Mouse (Mus musculus) liver, embryonic 14.5 days (tissue): Measurements from ENCODE around the gene Ufc1. TPM values are rescaled to one million over a fixed set of nuclear protein-coding genes. Genes with fewer than 3 reads are reported as not detected.
A peak's percentile ranks its signal among the peaks of the same experiment; 100 is the strongest.

Experiments used
- ATAC-seq: fragments of 200-750 bp; cut with Nextera tagmentation; 2 replicates; pipeline ENCODE4 v1.8.0; 2017; ENCODE audit warnings: moderate number of reproducible peaks, mild to moderate bottlenecking, moderate library complexity; ENCODE audit not compliant: insufficient read depth
- DNase-seq, 3 experiments: peaks; one replicate each; pipeline ENCODE4 v3.0.0-alpha.2; 2012 to 2013; ENCODE audit warnings: low read depth in 3 of 3, low spot score in 3 of 3
- H3K27ac ChIP-seq: fragments of 300-500 bp; sonication (generic); 2 replicates; pipeline ENCODE4 v1.5.1; 2014; ENCODE audit warnings: moderate library complexity, mild to moderate bottlenecking, control low read depth, inconsistent platforms
- H3K27me3 ChIP-seq: fragments of 300-500 bp; sonication (generic); 2 replicates; pipeline ENCODE4 v1.6.1; 2014; ENCODE audit warnings: mild to moderate bottlenecking, low read length, moderate library complexity; ENCODE audit not compliant: control insufficient read depth, insufficient read depth
- H3K36me3 ChIP-seq: fragments of 300-500 bp; sonication (generic); replicated peaks from 2 replicates; pipeline ENCODE4 v1.6.1; 2014; ENCODE audit warnings: low read depth; ENCODE audit not compliant: control insufficient read depth, insufficient read depth
- H3K4me1 ChIP-seq, 2 experiments: fragments of 200-500 bp in 1 of 2; fragments of 300-500 bp in 1 of 2; sonication (generic) in 1 of 2; replicated peaks; 2 replicates each; pipeline ENCODE4 v1.6.1; 2012 to 2014; ENCODE audit warnings: antibody characterized with exemption in 1 of 2, inconsistent platforms in 1 of 2, low read length in 1 of 2; ENCODE audit not compliant: control insufficient read depth in 2 of 2, insufficient read depth in 2 of 2
- H3K4me2 ChIP-seq: fragments of 300-500 bp; sonication (generic); 2 replicates; pipeline ENCODE4 v1.6.1; 2014; ENCODE audit warnings: low read depth, mild to moderate bottlenecking, control low read depth, moderate library complexity
- H3K4me3 ChIP-seq, 2 experiments: fragments of 200-500 bp in 1 of 2; fragments of 300-500 bp in 1 of 2; sonication (generic) in 1 of 2; 2 replicates each; pipeline ENCODE4 v1.5.1; 2012 to 2014; ENCODE audit warnings: low read depth in 2 of 2, low read length in 2 of 2, mild to moderate bottlenecking in 2 of 2, control low read depth in 1 of 2, inconsistent platforms in 1 of 2, moderate library complexity in 1 of 2; ENCODE audit not compliant: insufficient read depth in 1 of 2
- H3K9ac ChIP-seq: fragments of 300-500 bp; sonication (generic); replicated peaks from 2 replicates; pipeline ENCODE4 v1.6.1; 2014; ENCODE audit warnings: mild to moderate bottlenecking, control low read depth, moderate library complexity
- H3K9me3 ChIP-seq: fragments of 300-500 bp; sonication (generic); 2 replicates; pipeline ENCODE4 v1.6.1; 2016; ENCODE audit warnings: low read length, mixed read lengths; ENCODE audit not compliant: control insufficient read depth
- CTCF ChIP-seq: IDR thresholded peaks from 2 replicates; pipeline ENCODE4 v1.5.1; 2016; ENCODE audit warnings: antibody characterized with exemption, low read depth, control low read depth
- EP300 ChIP-seq: IDR thresholded peaks from 2 replicates; pipeline ENCODE4 v1.6.1; 2016; ENCODE audit warnings: antibody characterized with exemption, low read depth
- WGBS: fragments of 180-500 bp; shearing (Covaris S2); extraction: QIAGEN DNeasy Blood & Tissue Kit; methylation state at CpG from one replicate; pipeline ENCODE4 v1.1.7; 2014; ENCODE audit not compliant: insufficient replicate concordance; 5-methylcytosine and 5-hydroxymethylcytosine counted together
- polyA plus RNA-seq, 2 experiments: library from polyadenylated mRNA; depleted of rRNA in 1 of 2; stranded (reverse) in 1 of 2; unstranded in 1 of 2; fragments of >200 nt; fragmentation: Nextera tagmentation in 1 of 2; extraction: Ambion mirVana in 1 of 2; gene quantifications; 2 replicates each; pipeline versions ENCODE4 v1.2.1 to v1.2.3; 2012 to 2014

Ufc1 gene
- polyA plus RNA-seq, 2 experiments = 23.3 to 45.8 TPM

DNA sequence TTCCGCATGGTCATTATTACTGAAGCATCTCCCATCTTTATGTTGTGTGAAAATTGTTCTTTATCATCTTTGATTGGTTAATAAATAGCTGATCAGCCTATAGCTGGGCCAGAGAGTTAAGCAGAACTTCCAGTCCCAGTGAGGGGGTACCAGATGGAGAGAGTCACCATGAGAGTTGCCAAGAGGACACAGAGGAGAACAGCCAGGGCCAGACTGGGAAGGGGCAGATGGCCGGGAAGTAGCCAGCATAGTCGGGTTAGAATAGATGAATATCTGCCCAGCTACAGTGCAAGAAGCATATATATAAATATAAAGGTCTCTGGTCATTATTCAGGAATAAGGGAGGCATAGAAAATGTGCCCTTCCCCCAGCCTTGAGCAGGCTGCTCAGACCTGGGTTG is 3.4 kb upstream of the Ufc1 start:
- H3K36me3 ChIP-seq = no peaks in the 10 kb centered on the region
- H3K4me1 ChIP-seq = peaks cover 3 to 11% of the 10 kb centered on the region in 2 experiments
- no peak overlapping the region for H3K4me3 ChIP-seq
- peaks cover 12% of the 10 kb centered on the region for H3K27me3 ChIP-seq
- no peak overlapping the region for H3K4me2 ChIP-seq
- no peak overlapping the region for H3K27ac ChIP-seq
- DNase-seq (no peak), ATAC-seq (no peak)
- whole genome bisulfite sequencing = 52% methylated on average over 3 of the region's 3 CpGs
- TF ChIP-seq CTCF (no peak), EP300 (no peak)
- no peak overlapping the region for H3K9ac ChIP-seq
- no peaks in the 10 kb centered on the region for H3K9me3 ChIP-seq

DNA sequence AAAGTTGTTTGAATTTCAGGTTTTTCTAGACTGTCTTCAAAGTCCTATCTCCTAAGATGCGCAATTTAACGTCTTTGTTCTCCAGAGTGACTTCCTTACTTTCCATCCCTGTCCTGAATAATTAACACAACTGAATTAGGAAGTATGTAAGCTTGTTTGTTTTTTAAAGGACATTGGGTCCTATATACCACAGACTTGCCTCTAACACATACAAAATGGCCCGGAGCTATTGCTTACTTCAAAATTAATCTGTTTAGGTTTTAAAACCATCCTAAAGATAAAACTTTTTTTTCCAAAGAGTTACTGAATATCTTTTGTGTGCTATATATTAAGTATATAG is 209 bp upstream of the Ufc1 start:
- H3K36me3 ChIP-seq = no peaks in the 10 kb centered on the region
- peaks cover 13 to 24% of the 10 kb centered on the region in 2 experiments for H3K4me1 ChIP-seq
- H3K4me2 ChIP-seq = peak overlapping the region; percentile 76
- WGBS = 10% methylated on average over 3 of the region's 3 CpGs
- DNase-seq (no peak), ATAC-seq (0 out of 2 replicates have a peak, but pooled peaks have one; percentile 2)
- peak overlapping the region; percentile 94 to 99 for H3K4me3 ChIP-seq
- peak overlapping the region; percentile 95 for H3K9ac ChIP-seq
- no peaks in the 10 kb centered on the region for H3K9me3 ChIP-seq
- peak overlapping the region; percentile 88 for H3K27ac ChIP-seq
- TF ChIP-seq CTCF = no peak
- no peak for TF ChIP-seq EP300
- H3K27me3 ChIP-seq = peaks cover 12% of the 10 kb centered on the region

DNA sequence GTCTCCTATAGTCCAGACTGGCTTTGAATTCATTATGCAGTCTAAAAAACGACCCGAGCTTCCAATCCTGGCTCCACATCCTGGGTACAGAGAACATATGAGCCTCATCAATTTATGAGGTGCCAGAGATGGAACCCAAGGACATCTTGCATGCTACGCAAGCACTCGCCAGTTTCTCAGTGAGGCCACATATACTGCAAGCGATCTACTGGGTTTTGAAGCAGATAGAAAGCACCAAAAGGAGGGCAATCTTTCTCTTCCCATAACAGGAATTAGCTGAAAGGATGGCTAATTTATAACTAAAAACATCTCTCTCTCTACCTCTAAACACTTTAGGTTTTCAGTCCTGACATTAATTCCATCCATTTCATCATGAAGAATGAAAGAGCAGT is 922 bp downstream of the Ufc1 start:
- H3K9ac ChIP-seq = peak overlapping the region; percentile 95
- peak overlapping the region; percentile 94 to 99 for H3K4me3 ChIP-seq
- H3K4me1 ChIP-seq = peaks cover 13 to 24% of the 10 kb centered on the region in 2 experiments
- H3K27me3 ChIP-seq = peaks cover 12% of the 10 kb centered on the region
- TF ChIP-seq CTCF (no peak), EP300 (no peak)
- H3K4me2 ChIP-seq = peak overlapping the region; percentile 76
- H3K36me3 ChIP-seq = peaks cover 1% of the 10 kb centered on the region; the same call in 1 of the 2 replicates
- ATAC-seq (no peak), DNase-seq (no peak)
- WGBS = 44% methylated on average over 5 of the region's 5 CpGs
- H3K27ac ChIP-seq = peak overlapping the region; percentile 88
- no peaks in the 10 kb centered on the region for H3K9me3 ChIP-seq

DNA sequence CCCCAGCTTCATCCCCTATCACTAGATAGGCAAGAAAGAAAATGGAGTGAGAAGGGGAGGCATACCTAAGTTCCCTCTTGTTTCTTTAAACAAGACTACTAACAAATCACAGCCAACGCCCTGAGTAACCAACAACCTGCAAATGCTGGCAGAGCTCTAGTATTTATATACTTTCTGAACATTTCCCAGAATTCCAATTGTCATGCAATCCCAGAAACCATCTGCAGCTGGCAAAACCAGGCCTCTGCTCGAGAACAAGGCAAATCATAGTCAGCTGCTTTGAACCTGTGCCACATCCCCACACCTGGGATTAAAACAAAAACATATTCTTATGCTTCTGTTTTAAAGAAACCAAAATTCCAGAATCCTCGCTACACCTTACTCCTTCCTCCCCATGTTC is 1.5 kb downstream of the Ufc1 start:
- TF ChIP-seq CTCF (no peak), EP300 (no peak)
- WGBS = 77% methylated on average over 3 of the region's 3 CpGs
- H3K4me3 ChIP-seq = peak overlapping the region in 1 of 2 experiments; percentile 94; a peak in 2 of 4 replicates

DNA sequence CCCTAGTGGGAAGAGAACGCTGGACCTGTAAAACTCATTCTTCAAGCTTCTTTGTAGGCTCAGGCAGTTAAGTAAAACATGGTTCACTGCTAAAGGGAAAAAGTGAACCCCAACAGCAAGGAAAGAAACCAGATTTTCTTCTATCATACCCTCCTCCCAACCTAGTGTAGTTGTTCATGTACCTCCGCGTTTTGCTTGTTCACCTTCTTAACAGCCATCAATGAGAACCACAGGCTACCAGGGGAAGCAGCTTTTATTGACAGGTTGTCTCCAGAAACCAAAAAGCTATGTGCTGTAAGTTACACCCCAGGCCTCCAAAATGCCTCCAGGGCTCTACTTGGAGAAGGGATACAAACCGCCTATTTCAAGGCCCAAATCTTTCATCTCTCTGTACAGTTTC is 6.5 kb downstream of the Ufc1 start:
- Histone ChIP-seq H3K27me3 (no peaks in the 10 kb centered on the region), H3K4me1 (peaks cover 19 to 23% of the 10 kb centered on the region in 2 experiments), H3K27ac (peak overlapping the region; percentile 65), H3K9me3 (no peaks in the 10 kb centered on the region), H3K4me3 (peak overlapping the region in 1 of 2 experiments; percentile 86; a peak in 2 of 4 replicates), H3K4me2 (peak overlapping the region; percentile 67), H3K9ac (no peak overlapping the region; the same call in 1 of the 2 replicates), H3K36me3 (peaks cover 21% of the 10 kb centered on the region)
- ATAC-seq (no peak), DNase-seq (no peak)
- no peak for TF ChIP-seq EP300
- TF ChIP-seq CTCF = no peak
- WGBS = 63% methylated on average over 4 of the region's 4 CpGs

More for the DNA sequence above, 1.5 kb downstream of the Ufc1 start:
- Histone ChIP-seq H3K36me3 (peaks cover 6% of the 10 kb centered on the region), H3K27ac (no peak overlapping the region), H3K9ac (no peak overlapping the region), H3K4me1 (peaks cover 14 to 25% of the 10 kb centered on the region in 2 experiments), H3K4me2 (peak overlapping the region; percentile 76), H3K27me3 (peaks cover 12% of the 10 kb centered on the region), H3K9me3 (no peaks in the 10 kb centered on the region)
- no peak for DNase-seq
- no peak for ATAC-seq
